Mouse (Mus musculus) telencephalon, adult 2 months (tissue): ENCODE results near the gene Ikzf3.
A peak's percentile ranks its signal among the peaks of the same experiment; 100 is the strongest.

ENCODE experiments used
- DNase-seq: peaks from one replicate; pipeline ENCODE4 v3.0.0-alpha.2; 2011; ENCODE audit warnings: low read depth, low spot score

Ikzf3 gene

DNA sequence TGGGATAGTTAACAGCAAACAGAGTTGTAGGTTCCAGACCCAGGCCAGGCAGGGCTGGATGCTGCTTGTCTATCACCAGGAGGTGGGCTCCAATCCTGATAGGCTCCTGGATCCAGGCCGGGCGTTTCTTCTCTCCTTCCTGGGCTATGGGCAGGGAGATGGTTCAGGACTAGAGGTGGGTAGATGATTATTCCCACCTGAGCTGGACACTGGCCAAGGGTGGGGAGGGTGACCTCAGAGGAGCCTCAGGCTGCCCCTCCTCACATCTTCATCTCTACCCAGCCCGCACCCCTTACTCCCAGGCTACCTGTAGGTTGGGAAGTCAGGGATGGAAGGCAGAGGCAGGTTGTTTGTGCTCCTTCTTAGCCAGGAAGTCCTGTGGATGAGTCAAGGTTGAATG lies 96.4 kb downstream of the Ikzf3 start:
- no peak for DNase-seq

- no peak for DNase-seq
Measured at GRCm38 (mm10) chr11:98448191-98448790, 97.5 kb downstream of the Ikzf3 start.

GRCm38 (mm10) chr11:98447475-98447834 lies 98.4 kb downstream of the Ikzf3 start:
- no peak for DNase-seq

DNA sequence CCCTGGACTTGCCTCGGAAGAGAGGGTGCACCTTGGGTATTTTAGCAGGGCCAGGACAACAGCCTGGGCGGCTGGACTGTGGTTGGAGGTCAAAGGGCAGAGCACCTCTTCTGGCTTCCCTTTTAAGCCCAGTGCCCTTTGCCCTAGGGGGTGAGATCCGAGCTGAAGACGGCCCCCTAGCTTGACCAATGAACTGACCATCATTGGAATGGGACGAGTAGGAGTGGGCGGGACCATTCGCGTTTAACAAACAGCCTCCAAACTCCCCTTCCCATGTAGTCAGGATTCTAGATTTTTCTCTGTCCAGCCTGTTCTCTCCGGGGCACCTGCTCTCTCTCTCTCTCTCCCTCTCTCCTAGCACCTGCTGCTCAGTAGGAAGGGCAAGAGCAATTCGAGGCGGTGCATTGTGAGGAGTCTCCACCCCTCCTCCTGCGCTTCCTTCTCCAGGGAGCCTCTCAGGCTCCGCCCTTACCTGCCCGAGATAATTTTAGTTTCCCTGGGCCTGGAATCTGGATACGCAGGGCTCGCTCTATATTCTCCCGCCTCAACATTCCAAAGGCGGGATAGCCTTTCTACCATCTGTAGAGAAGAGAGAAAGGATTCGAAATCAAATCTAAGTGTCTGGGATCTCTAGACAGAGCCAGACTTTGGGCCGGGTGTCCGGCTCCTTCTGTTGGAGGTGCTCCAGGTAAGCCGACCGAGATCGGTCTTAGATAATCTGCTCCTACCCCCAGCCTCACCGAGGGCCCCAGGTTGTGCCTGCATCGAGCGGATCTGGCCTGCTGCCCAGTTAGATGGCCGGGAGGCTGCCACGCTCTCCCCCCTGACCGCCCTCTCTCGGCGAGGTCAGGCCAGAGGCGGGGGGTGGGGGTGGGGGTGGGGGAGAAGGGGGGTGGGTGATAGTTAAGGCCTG lies 99.0 kb downstream of the Ikzf3 start:
- DNase-seq = no peak

- DNase-seq = no peak
Measured at GRCm38 (mm10) chr11:98446213-98446561, 99.6 kb downstream of the Ikzf3 start, which contains the start of gene Grb7. Gene Grb7, plus strand, starts transcription at chr11:98446394.

DNA sequence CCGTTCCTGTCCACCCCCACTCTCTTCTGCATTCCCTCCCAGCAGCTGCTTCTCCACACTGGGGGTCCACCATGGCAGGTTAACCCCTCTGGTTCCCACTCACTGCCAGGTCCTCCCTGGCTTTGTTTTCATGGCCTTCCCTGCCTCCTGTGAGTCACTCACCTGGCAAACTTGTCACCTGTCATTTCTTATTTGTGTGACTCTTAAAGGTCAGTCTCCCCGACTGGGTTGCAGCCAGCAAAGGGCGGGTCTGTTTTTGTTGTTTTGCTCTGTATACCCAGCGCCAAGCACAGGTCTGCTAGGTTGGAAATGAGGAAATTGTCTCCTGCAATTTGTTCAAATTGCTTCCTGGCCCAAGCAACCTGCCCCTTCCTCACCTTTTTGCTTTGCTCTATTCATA lies 100.2 kb downstream of the Ikzf3 start:
- DNase-seq = no peak

DNA sequence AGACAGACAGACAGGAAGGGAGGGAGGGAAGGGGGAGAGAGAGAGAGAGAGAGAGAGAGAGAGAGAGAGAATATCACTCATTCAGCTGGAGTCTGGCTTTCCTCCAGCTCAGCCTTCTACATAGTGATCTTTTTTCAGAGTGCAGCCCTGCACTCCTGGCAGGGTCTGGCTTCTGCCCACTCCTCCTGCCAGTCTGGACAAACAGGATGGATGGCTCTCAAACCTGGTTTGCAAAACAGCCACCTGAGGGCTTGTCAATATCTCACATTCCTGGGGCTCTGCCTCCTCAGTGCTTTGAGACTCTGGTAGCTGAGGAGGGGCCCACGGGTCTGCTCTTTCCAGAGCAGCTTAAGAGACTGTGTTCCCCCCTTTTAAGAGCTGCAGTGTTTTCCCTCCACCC lies 100.6 kb downstream of the Ikzf3 start:
- DNase-seq = no peak

DNA sequence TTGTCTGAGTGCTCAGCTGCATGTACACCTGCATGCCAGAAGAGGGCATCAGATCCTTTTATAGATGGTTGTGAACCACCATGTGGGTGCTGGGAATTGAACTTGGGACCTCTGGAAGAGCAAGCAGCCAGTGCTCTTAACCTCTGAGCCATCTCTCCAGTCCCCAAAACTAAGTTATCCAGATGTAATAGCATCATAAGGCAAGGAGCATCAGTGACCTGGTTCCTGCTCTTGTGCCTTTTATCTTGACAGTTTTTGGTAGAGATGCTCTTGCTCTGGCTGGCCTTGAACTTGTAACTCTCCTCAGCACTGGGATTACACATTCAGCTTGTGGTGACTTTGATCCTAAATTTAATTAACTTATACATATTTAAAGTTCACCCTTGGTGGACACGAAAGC lies 102.1 kb downstream of the Ikzf3 start:
- DNase-seq = no peak

DNA sequence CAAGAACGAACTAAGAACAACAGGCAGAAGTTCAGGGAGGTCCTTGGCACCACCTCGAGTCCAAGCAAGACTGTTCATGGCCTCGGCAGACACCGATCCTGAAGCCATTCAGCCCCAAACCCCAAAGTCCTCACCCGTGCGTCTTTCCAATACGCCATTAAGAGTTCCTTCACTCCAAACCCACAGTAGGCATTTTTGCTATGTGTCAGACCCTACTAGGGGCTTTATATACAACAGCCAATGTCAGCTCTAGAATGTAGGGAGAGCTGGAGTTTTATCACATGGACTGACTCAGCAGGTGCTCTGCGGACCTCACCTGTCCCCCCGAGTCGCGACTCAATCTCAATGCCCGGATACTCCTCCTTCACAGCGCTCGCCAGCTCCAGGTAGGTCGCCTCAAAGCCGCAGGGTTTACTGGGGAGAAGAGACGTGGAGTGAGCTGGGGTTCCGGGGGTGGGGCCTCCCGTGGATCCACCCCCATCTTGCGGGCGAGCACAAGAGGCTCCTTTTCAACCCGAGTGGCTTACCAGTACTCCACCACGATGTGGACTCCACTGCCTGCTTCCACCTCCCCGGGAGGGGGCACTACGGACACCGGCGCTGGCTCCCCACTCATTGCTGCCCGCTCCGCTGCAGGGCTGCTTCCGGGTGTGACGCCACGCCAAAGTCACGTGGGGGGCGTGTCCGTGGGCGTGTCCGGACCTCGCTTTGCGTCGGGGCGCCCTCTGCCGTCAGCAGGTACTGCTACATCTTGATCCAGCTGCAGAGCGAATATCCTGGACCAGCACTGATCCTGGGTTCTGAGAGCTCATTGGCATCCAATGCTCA lies 107.3 kb downstream of the Ikzf3 start, which contains the start of gene Mien1:
Mien1 (minus strand) TSS at position 661 of the 828 bp plus-strand sequence.
- peak; percentile 85 for DNase-seq

GRCm38 (mm10) chr11:98437441-98437840 lies 108.4 kb downstream of the Ikzf3 start:
- DNase-seq = no peak

- DNase-seq = no peak
Measured at GRCm38 (mm10) chr11:98435723-98436122, 110.1 kb downstream of the Ikzf3 start.

DNA sequence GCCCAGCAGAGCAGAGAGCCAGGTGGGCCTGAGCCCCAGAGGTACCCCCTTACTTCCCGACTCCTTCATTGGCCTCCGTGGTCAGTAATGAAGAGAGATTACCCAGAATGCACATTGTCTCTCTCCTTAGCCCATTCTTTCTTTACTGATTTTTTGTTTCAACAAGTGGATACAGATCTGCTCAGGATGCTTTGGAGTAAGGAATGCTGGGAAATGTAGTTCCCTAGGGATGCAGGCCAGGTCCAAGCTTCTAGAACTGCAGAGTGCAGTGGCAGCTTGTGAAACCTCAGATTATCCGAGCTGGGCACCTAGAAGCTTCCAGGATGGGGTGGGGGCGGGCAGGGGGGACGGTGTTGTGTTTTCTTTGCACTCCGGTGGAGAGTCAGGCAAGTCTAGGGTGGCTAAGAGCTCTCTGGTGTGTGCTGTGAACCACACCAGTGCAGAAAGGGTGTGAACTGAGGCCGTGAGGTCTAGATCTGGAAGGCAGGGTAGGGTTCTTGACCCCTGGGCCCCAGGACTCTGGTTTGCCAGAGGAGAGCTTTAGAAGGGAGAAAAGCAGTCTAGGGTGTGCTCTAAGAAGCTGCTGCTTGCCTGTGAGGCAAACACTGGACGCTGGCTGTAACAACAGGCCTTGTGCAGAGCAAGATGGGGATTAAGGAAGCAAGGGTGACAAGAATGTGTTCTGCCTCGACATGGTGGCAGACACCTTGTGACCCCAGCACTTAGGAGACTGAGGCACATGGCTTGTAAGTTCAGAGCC lies 113.9 kb downstream of the Ikzf3 start:
- no peak for DNase-seq

DNA sequence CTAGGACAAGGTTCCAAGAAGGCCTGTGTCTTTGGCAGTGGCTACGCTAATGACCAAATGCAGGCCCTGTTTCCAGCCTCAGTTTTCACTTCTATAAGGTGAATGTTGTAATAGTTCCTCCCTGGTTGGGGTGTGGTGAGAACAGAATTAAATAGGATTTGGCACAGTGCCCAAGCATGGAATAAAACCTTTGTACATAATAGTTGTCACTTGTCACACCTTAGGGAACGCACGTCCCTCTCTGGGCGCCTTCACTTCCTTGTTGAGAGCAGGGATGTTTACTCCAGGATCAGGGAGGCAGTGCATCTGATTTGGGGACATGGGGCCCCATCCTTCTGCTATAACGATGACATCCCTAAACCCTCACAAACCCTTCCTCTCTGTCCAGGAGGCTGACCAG lies 117.4 kb downstream of the Ikzf3 start:
- DNase-seq = no peak

GRCm38 (mm10) chr11:98426592-98426991 lies 119.2 kb downstream of the Ikzf3 start:
- DNase-seq = no peak

- DNase-seq = no peak
Measured at GRCm38 (mm10) chr11:98418939-98419547, 126.8 kb downstream of the Ikzf3 start.

GRCm38 (mm10) chr11:98418273-98418672 lies 127.6 kb downstream of the Ikzf3 start:
- no peak for DNase-seq

DNA sequence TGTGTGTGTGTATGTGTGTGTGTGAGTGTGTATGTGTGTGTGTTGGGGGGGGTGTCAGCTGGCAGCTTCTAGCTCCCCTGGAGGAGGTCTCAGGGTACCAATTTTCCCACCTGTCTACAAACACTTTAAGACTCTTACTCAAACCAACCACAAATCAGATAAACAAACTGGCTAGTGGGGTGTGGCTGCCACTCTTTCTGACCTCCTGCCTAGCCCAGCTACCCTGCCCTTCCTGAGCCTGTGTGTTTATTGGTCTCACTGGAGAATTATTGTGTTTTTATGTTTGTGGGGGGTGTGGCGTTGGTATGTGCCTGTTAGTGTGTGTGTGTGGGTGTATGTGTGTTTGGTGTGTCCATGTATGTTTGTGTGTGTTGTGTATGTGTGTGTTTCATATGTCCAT lies 128.8 kb downstream of the Ikzf3 start:
- DNase-seq = no peak
